Mouse (Mus musculus): ENCODE results near the gene Itga6. TPM values are rescaled to one million over a fixed set of nuclear protein-coding genes. Genes with fewer than 3 reads are reported as not detected.

Gene Itga6
- polyA plus RNA-seq, 1 experiment from 2014 or later, result 75.1 TPM

DNA sequence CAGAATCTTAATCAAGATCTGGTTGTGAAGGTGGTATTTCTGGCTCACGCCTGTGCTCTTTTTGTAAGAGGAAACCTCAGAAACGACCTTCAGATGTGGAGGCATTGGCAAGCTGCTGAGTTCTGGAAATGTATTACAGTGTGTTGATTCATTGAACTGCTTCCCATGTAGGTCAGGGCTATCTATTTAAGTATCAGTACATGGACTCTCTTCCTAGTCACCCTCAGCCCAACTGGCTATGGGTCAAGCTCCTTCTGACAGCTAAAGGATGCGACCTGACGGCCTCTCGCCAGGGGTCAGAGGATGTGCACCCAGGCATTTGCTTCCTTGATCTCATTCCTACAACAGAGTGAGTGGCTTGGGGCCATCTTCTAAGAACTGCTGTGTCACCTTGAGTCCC is 45.3 kb downstream of the Itga6 start:
- Histone ChIP-seq H3K4me1 (ENCODE audit: insufficient read depth, low read length) (peaks cover 47% of the 10 kb centered on the region), H3K27me3 (ENCODE audit: insufficient read depth, low read length) (peaks cover 3% of the 10 kb centered on the region; the same call in 1 of the 2 replicates), H3K4me3 (ENCODE audit: low read length) (no peak overlapping the region), H3K9me3 (ENCODE audit: low read length) (no peaks in the 10 kb centered on the region), H3K27ac (ENCODE audit: low read length) (no peak overlapping the region), H3K4me2 (replicated peaks; ENCODE audit: low read depth, low read length) (no peak overlapping the region), H3K9ac (replicated peaks; ENCODE audit: low read length) (no peak overlapping the region), H3K36me3 (ENCODE audit: insufficient read depth, low read length) (peaks cover 3% of the 10 kb centered on the region; the same call in 1 of the 2 replicates)
- WGBS, result 53% methylated on average over 5 of the region's 5 CpGs
- no peak for ATAC-seq (ENCODE audit: low FRiP score, low TSS enrichment)

- Histone ChIP-seq H3K4me3 (ENCODE audit: low read length) (no peak overlapping the region), H3K27me3 (ENCODE audit: insufficient read depth, low read length) (peaks cover 3% of the 10 kb centered on the region; the same call in 1 of the 2 replicates), H3K9ac (replicated peaks; ENCODE audit: low read length) (no peak overlapping the region), H3K4me2 (replicated peaks; ENCODE audit: low read depth, low read length) (no peak overlapping the region), H3K36me3 (ENCODE audit: insufficient read depth, low read length) (peaks cover 3% of the 10 kb centered on the region; the same call in 1 of the 2 replicates), H3K4me1 (ENCODE audit: insufficient read depth, low read length) (peaks cover 47% of the 10 kb centered on the region), H3K27ac (ENCODE audit: low read length) (no peak overlapping the region), H3K9me3 (ENCODE audit: low read length) (no peaks in the 10 kb centered on the region)
- ATAC-seq (ENCODE audit: low FRiP score, low TSS enrichment), result no peak
- WGBS, result 86% methylated on average over 2 of the region's 2 CpGs
Measured at GRCm38 (mm10) chr2:71791203-71791602, 45.8 kb downstream of the Itga6 start.

DNA sequence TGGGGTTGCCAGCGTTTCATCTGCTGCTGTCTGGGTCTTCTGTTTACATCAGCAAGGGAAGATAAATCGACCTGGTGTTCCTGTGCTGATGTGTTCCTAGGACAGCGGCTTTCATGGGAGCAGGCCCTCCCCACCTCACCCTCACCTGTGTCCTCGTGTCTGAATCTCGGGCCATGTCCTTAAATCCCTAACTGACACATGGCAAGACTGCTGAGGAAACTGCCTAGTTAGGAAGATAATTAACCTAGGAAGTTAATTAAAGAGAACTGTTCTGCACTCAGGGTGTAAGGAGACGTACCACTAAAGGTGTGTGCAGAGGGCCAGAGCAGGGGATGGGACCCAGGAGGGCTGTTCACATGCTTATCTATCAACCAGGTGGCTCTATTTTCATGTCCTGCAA is 48.7 kb downstream of the Itga6 start:
- H3K27me3 ChIP-seq (ENCODE audit: insufficient read depth, low read length), result no peaks in the 10 kb centered on the region
- peaks cover 48% of the 10 kb centered on the region for H3K4me1 ChIP-seq (ENCODE audit: insufficient read depth, low read length)
- peaks cover 3% of the 10 kb centered on the region; the same call in 1 of the 2 replicates for H3K36me3 ChIP-seq (ENCODE audit: insufficient read depth, low read length)
- WGBS, result 52% methylated on average over 6 of the region's 6 CpGs
- H3K9me3 ChIP-seq (ENCODE audit: low read length), result no peaks in the 10 kb centered on the region
- H3K4me2 ChIP-seq (replicated peaks; ENCODE audit: low read depth, low read length), result peak overlapping the region; percentile 14; the same call in 1 of the 2 replicates
- no peak overlapping the region for H3K4me3 ChIP-seq (ENCODE audit: low read length)
- H3K27ac ChIP-seq (ENCODE audit: low read length), result no peak overlapping the region
- ATAC-seq (ENCODE audit: low FRiP score, low TSS enrichment), result no peak
- H3K9ac ChIP-seq (replicated peaks; ENCODE audit: low read length), result no peak overlapping the region

- H3K4me3 ChIP-seq (ENCODE audit: low read length), result no peak overlapping the region
- ATAC-seq (ENCODE audit: low FRiP score, low TSS enrichment), result no peak
- H3K4me2 ChIP-seq (replicated peaks; ENCODE audit: low read depth, low read length), result no peak overlapping the region
- no peak overlapping the region for H3K9ac ChIP-seq (replicated peaks; ENCODE audit: low read length)
- no peak overlapping the region for H3K27ac ChIP-seq (ENCODE audit: low read length)
- 79% methylated on average over 6 of the region's 6 CpGs for WGBS
- H3K27me3 ChIP-seq (ENCODE audit: insufficient read depth, low read length), result no peaks in the 10 kb centered on the region
- peaks cover 3% of the 10 kb centered on the region; the same call in 1 of the 2 replicates for H3K36me3 ChIP-seq (ENCODE audit: insufficient read depth, low read length)
- peaks cover 51% of the 10 kb centered on the region for H3K4me1 ChIP-seq (ENCODE audit: insufficient read depth, low read length)
- no peaks in the 10 kb centered on the region for H3K9me3 ChIP-seq (ENCODE audit: low read length)
Measured at GRCm38 (mm10) chr2:71796787-71797186, 51.4 kb downstream of the Itga6 start.

DNA sequence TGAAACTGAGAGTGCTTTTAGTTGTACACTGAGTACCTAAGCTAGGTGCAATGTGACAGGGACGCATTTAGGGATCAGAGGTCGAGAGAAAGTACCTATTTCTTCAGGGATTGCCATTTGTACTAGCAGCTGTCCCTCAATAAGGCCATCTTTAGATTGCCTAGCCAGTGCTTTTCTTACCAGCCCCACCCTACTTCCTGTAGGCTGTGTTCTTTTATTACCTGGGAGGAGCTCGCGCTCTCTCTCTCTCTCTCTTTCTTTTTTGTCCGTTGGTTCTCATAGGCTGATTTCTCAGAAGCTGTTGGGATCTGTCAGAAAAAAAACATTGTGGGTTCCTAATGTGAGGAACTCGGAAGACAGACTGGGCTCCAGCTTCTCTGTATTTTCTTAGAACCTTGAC is 55.4 kb downstream of the Itga6 start:
- WGBS, result 43% methylated on average over 6 of the region's 6 CpGs
- ATAC-seq (ENCODE audit: low FRiP score, low TSS enrichment), result no peak
- no peaks in the 10 kb centered on the region for H3K9me3 ChIP-seq (ENCODE audit: low read length)
- no peaks in the 10 kb centered on the region for H3K27me3 ChIP-seq (ENCODE audit: insufficient read depth, low read length)
- no peak overlapping the region for H3K4me3 ChIP-seq (ENCODE audit: low read length)
- no peak overlapping the region for H3K27ac ChIP-seq (ENCODE audit: low read length)
- H3K4me1 ChIP-seq (ENCODE audit: insufficient read depth, low read length), result peaks cover 41% of the 10 kb centered on the region
- no peaks in the 10 kb centered on the region for H3K36me3 ChIP-seq (ENCODE audit: insufficient read depth, low read length)
- no peak overlapping the region for H3K4me2 ChIP-seq (replicated peaks; ENCODE audit: low read depth, low read length)
- no peak overlapping the region for H3K9ac ChIP-seq (replicated peaks; ENCODE audit: low read length)

- H3K9ac ChIP-seq (replicated peaks; ENCODE audit: low read length), result no peak overlapping the region
- H3K4me2 ChIP-seq (replicated peaks; ENCODE audit: low read depth, low read length), result no peak overlapping the region
- no peaks in the 10 kb centered on the region for H3K36me3 ChIP-seq (ENCODE audit: insufficient read depth, low read length)
- H3K27me3 ChIP-seq (ENCODE audit: insufficient read depth, low read length), result no peaks in the 10 kb centered on the region
- peaks cover 42% of the 10 kb centered on the region for H3K4me1 ChIP-seq (ENCODE audit: insufficient read depth, low read length)
- no peaks in the 10 kb centered on the region for H3K9me3 ChIP-seq (ENCODE audit: low read length)
- 44% methylated on average over 7 of the region's 7 CpGs for WGBS
- H3K27ac ChIP-seq (ENCODE audit: low read length), result no peak overlapping the region
- ATAC-seq (ENCODE audit: low FRiP score, low TSS enrichment), result no peak; the same call in 1 of the 2 replicates
- no peak overlapping the region for H3K4me3 ChIP-seq (ENCODE audit: low read length)
Measured at GRCm38 (mm10) chr2:71801691-71802090, 56.3 kb downstream of the Itga6 start.

DNA sequence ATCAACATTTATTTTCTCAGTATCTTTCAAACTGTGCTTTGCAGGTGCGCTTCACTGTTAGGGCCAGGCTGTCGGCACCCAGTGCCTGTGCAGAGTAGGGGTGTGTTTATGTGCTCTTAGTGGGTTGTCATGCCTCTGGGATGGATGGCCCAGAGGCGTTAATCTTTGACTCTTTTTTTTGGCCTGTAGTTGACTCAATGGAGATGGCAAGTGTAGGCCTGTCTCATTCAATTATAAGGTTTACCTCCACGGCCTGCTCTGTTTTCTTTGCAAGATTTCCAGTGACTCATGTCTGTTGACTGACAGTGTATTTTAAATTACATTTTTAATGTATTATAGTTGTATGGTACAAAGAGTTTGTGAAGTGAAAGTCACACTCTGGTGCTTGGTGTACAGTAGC is 56.7 kb downstream of the Itga6 start:
- Histone ChIP-seq H3K9me3 (ENCODE audit: low read length) (no peaks in the 10 kb centered on the region), H3K27me3 (ENCODE audit: insufficient read depth, low read length) (no peaks in the 10 kb centered on the region), H3K4me1 (ENCODE audit: insufficient read depth, low read length) (peaks cover 38% of the 10 kb centered on the region), H3K27ac (ENCODE audit: low read length) (no peak overlapping the region), H3K9ac (replicated peaks; ENCODE audit: low read length) (no peak overlapping the region), H3K36me3 (ENCODE audit: insufficient read depth, low read length) (no peaks in the 10 kb centered on the region), H3K4me2 (replicated peaks; ENCODE audit: low read depth, low read length) (no peak overlapping the region), H3K4me3 (ENCODE audit: low read length) (no peak overlapping the region)
- WGBS, result 63% methylated on average over 4 of the region's 4 CpGs
- ATAC-seq (ENCODE audit: low FRiP score, low TSS enrichment), result no peak

DNA sequence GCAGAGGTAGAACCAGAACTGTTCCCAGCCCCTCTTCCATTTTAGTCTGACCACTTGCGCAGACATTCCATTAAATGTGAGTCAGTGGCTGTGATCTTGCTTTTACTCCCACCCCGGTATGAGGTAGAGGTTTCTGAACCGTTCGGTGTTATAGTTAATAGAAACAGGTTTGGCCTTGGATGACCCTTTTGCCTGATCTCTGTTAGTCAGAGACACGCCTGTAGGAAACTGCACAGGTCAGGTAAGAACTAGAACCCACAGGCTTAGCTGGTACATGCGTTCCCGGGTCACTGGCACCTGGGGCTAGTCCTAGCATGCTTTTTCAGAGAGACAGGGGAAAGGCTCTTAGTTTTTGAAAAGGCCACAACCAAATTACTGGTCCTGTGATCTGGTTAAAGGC is 59.7 kb downstream of the Itga6 start:
- ATAC-seq (ENCODE audit: low FRiP score, low TSS enrichment), result 0 out of 2 replicates have a peak, but pooled peaks have one; percentile 50
- no peaks in the 10 kb centered on the region for H3K9me3 ChIP-seq (ENCODE audit: low read length)
- no peaks in the 10 kb centered on the region for H3K27me3 ChIP-seq (ENCODE audit: insufficient read depth, low read length)
- H3K4me1 ChIP-seq (ENCODE audit: insufficient read depth, low read length), result peaks cover 28% of the 10 kb centered on the region
- WGBS, result 79% methylated on average over 7 of the region's 7 CpGs
- H3K4me3 ChIP-seq (ENCODE audit: low read length), result no peak overlapping the region
- peak overlapping the region; percentile 60 for H3K27ac ChIP-seq (ENCODE audit: low read length)
- H3K4me2 ChIP-seq (replicated peaks; ENCODE audit: low read depth, low read length), result no peak overlapping the region
- no peak overlapping the region for H3K9ac ChIP-seq (replicated peaks; ENCODE audit: low read length)
- H3K36me3 ChIP-seq (ENCODE audit: insufficient read depth, low read length), result no peaks in the 10 kb centered on the region

DNA sequence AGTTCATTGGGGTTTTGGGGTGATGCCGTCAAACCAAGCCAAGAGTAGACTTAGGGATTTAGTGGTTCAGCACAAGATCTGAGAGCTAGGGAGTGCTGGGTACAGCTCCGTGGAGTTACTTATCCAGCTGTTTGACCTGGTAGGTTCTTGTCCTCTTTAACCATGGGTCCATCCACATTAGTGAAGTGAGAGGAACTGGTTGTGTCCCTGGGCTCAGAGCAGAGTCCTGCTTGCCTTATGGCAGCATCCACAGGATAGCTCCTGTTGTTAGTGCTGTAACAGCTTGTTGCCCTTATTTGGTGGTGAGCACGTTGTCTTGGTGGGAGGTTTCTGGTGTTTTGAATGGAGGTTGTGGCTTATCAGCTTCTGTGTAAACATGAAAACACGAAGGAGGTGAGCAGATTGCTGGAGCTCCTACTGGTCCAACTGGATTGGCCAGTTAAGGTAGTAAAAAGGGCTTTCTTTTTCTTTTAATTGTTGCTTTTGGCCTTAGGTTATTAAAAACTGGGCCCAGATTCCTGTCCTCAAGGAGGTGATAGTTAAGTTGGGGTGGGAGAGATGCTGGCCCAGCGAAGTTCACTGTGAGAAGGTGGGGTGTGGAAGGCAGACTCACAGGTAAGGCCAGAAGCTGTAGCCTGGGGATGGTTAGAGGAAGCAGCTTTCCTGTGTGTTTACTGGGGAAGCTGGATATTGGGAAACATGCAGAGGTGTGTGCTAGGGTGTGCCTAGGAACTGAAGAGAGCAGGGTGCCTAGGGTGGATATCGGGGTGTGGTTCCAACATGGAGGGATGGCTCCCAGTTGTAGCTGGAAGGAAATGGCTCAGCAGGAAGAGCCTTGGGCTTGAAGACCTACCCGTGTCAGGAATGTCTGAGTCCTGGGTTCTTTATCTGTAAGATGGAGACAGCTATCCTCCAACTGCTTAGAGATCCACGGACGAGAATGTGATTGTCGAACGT is 60.5 kb downstream of the Itga6 start:
- H3K36me3 ChIP-seq (ENCODE audit: insufficient read depth, low read length), result no peaks in the 10 kb centered on the region

DNA sequence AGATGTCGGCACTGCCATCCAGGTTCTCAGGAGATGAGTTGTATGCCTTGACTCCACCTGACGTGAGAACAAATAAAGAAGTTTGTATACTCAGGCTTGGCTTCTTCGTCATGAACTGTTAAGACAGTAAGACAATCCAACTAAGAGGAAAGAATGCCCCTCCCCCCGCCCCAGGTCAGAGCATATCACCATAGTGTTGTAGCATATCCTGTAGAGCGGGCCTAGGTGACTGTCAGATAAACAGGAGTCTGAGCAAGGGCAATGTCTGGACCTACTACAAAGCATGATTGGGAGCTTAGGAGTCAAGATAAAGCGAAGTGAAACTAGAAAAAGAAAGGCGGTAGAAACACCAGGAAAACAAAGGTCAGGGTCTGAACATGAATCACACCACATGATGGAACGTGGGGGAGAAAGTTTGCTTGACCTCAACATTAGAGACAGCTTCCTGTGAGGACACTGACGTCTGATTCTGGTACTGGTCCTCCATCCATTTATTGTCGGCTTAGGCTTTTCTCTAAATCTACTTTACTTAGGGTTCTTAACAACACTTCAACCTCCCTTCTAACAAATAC is 64.0 kb downstream of the Itga6 start:
- Histone ChIP-seq H3K27me3 (ENCODE audit: insufficient read depth, low read length) (no peaks in the 10 kb centered on the region), H3K4me3 (ENCODE audit: low read length) (no peak overlapping the region), H3K9me3 (ENCODE audit: low read length) (no peaks in the 10 kb centered on the region), H3K36me3 (ENCODE audit: insufficient read depth, low read length) (no peaks in the 10 kb centered on the region), H3K27ac (ENCODE audit: low read length) (no peak overlapping the region), H3K4me2 (replicated peaks; ENCODE audit: low read depth, low read length) (no peak overlapping the region), H3K9ac (replicated peaks; ENCODE audit: low read length) (no peak overlapping the region), H3K4me1 (ENCODE audit: insufficient read depth, low read length) (peaks cover 37% of the 10 kb centered on the region)
- ATAC-seq (ENCODE audit: low FRiP score, low TSS enrichment), result no peak
- 68% methylated on average over 10 of the region's 10 CpGs for WGBS

More for the DNA sequence above, 60.5 kb downstream of the Itga6 start:
- Histone ChIP-seq H3K4me3 (ENCODE audit: low read length) (no peak overlapping the region), H3K4me2 (replicated peaks; ENCODE audit: low read depth, low read length) (no peak overlapping the region), H3K4me1 (ENCODE audit: insufficient read depth, low read length) (peaks cover 21% of the 10 kb centered on the region), H3K27ac (ENCODE audit: low read length) (peak overlapping the region; percentile 60), H3K27me3 (ENCODE audit: insufficient read depth, low read length) (no peaks in the 10 kb centered on the region), H3K9me3 (ENCODE audit: low read length) (no peaks in the 10 kb centered on the region), H3K9ac (replicated peaks; ENCODE audit: low read length) (no peak overlapping the region)
- 69% methylated on average over 11 of the region's 11 CpGs for WGBS
- no peak for ATAC-seq (ENCODE audit: low FRiP score, low TSS enrichment)
